Mouse (Mus musculus) MEL (cell line): ENCODE results near the gene Miip. TPM values are rescaled to one million over a fixed set of nuclear protein-coding genes. Genes with fewer than 3 reads are reported as not detected.
A peak's percentile ranks its signal among the peaks of the same experiment; 100 is the strongest.
"Not testable (repeated sequence)": the region's sequence is repeated elsewhere in the genome, so short reads cannot be mapped to it uniquely, and the experiment has no call there.

ENCODE experiments used
- DNase-seq: peaks from one replicate; pipeline ENCODE4 v3.0.0; 2011; ENCODE audit warnings: low read depth, low spot score
- H3K27ac ChIP-seq: 2 replicates; pipeline ENCODE4 v1.5.1; 2012; ENCODE audit warnings: low read depth, mild to moderate bottlenecking, control low read depth, low read length, moderate library complexity; ENCODE audit not compliant: control insufficient read depth
- H3K27me3 ChIP-seq, 2 experiments: fragments of 150-350 bp in 1 of 2; sonication (generic) in 1 of 2; 2 replicates each; pipeline ENCODE4 v1.6.1; 2012; ENCODE audit warnings: low read length in 2 of 2, mild to moderate bottlenecking in 2 of 2, improper control_type of control experiment in 1 of 2, moderate library complexity in 1 of 2; ENCODE audit not compliant: insufficient read depth in 2 of 2, control insufficient read depth in 1 of 2
- H3K36me3 ChIP-seq, 2 experiments: 2 replicates each; pipeline ENCODE4 v1.6.1; 2012 to 2014; ENCODE audit warnings: low read length in 2 of 2, improper control_type of control experiment in 1 of 2, inconsistent platforms in 1 of 2, mild to moderate bottlenecking in 1 of 2; ENCODE audit not compliant: insufficient read depth in 2 of 2, control insufficient read depth in 1 of 2
- H3K4me1 ChIP-seq, 2 experiments: fragments of 150-350 bp in 1 of 2; sonication (generic) in 1 of 2; 2 replicates each; pipeline ENCODE4 v1.6.1; 2012; ENCODE audit warnings: low read length in 2 of 2, improper control_type of control experiment in 1 of 2, mild to moderate bottlenecking in 1 of 2; ENCODE audit not compliant: insufficient read depth in 2 of 2, control insufficient read depth in 1 of 2
- H3K4me3 ChIP-seq, 2 experiments: fragments of 150-350 bp in 1 of 2; sonication (generic) in 1 of 2; 2 replicates each; pipeline ENCODE4 v1.5.1; 2012; ENCODE audit warnings: low read depth in 2 of 2, low read length in 2 of 2, mild to moderate bottlenecking in 2 of 2, moderate library complexity in 2 of 2, control low read depth in 1 of 2, improper control_type of control experiment in 1 of 2; ENCODE audit not compliant: control insufficient read depth in 1 of 2, insufficient read depth in 1 of 2
- H3K79me2 ChIP-seq: 2 replicates; pipeline ENCODE4 v1.6.1; 2012; ENCODE audit warnings: mild to moderate bottlenecking, low read length, moderate library complexity; ENCODE audit not compliant: control insufficient read depth, poor library complexity, insufficient read depth
- H3K9ac ChIP-seq: 2 replicates; pipeline ENCODE4 v1.6.1; 2012; ENCODE audit warnings: low read depth, mild to moderate bottlenecking, control low read depth, low read length, moderate library complexity; ENCODE audit not compliant: control insufficient read depth, poor library complexity, severe bottlenecking
- H3K9me3 ChIP-seq: fragments of 150-350 bp; sonication (generic); replicated peaks from 2 replicates; pipeline ENCODE4 v1.6.1; 2012; ENCODE audit warnings: mild to moderate bottlenecking, low read length, improper control_type of control experiment, moderate library complexity; ENCODE audit not compliant: insufficient read depth
- CHD1 ChIP-seq: IDR thresholded peaks from 2 replicates; pipeline ENCODE4 v1.6.1; 2012; ENCODE audit warnings: low read depth, mild to moderate bottlenecking, inconsistent platforms, low read length, improper control_type of control experiment
- CHD2 ChIP-seq: IDR thresholded peaks from 2 replicates; pipeline ENCODE4 v1.6.1; 2011; ENCODE audit warnings: low read length, improper control_type of control experiment
- CTCF ChIP-seq, 3 experiments: IDR thresholded peaks in 2 of 3; conservative IDR thresholded peaks in 1 of 3; 2 replicates each; pipeline ENCODE4 v1.5.1; 2011 to 2012; ENCODE audit warnings: low read length in 3 of 3, low read depth in 2 of 3, mild to moderate bottlenecking in 2 of 3, improper control_type of control experiment in 1 of 3, inconsistent platforms in 1 of 3, mixed read lengths in 1 of 3, moderate library complexity in 1 of 3; ENCODE audit not compliant: control insufficient read depth in 1 of 3, insufficient read depth in 1 of 3, poor library complexity in 1 of 3, severe bottlenecking in 1 of 3
- ETS1 ChIP-seq: IDR thresholded peaks from 2 replicates; pipeline ENCODE4 v1.6.1; 2012; ENCODE audit warnings: low read depth, mild to moderate bottlenecking, inconsistent platforms, low read length, improper control_type of control experiment, moderate library complexity
- GABPA ChIP-seq: IDR thresholded peaks from 2 replicates; pipeline ENCODE4 v1.6.1; 2012; ENCODE audit warnings: low read depth, mild to moderate bottlenecking, inconsistent platforms, low read length, improper control_type of control experiment, moderate library complexity
- GATA1 ChIP-seq: IDR thresholded peaks from 2 replicates; pipeline ENCODE4 v1.6.1; 2011; ENCODE audit warnings: low read depth, low read length, improper control_type of control experiment
- HCFC1 ChIP-seq: IDR thresholded peaks from 2 replicates; pipeline ENCODE4 v1.6.1; 2012; ENCODE audit warnings: low read depth, mild to moderate bottlenecking, inconsistent platforms, low read length, improper control_type of control experiment, moderate library complexity
- JUND ChIP-seq: IDR thresholded peaks from 2 replicates; pipeline ENCODE4 v1.6.1; 2011; ENCODE audit warnings: low read depth, mild to moderate bottlenecking, improper control_type of control experiment, low read length
- KAT2A ChIP-seq: conservative IDR thresholded peaks from 2 replicates; pipeline ENCODE4 v1.6.1; 2012; ENCODE audit warnings: low read depth, low read length, improper control_type of control experiment, inconsistent platforms
- MAX ChIP-seq: IDR thresholded peaks from 2 replicates; pipeline ENCODE4 v1.6.1; 2011; ENCODE audit warnings: low read length, improper control_type of control experiment
- MAZ ChIP-seq: IDR thresholded peaks from 2 replicates; pipeline ENCODE4 v1.6.1; 2012; ENCODE audit warnings: low read depth, mild to moderate bottlenecking, inconsistent platforms, low read length, improper control_type of control experiment
- MEF2A ChIP-seq: IDR thresholded peaks from 2 replicates; pipeline ENCODE4 v1.6.1; 2014; ENCODE audit warnings: low read depth, mild to moderate bottlenecking, inconsistent platforms, low read length, improper control_type of control experiment; ENCODE audit not compliant: poor library complexity, insufficient replicate concordance, severe bottlenecking; ENCODE audit errors: extremely low read depth
- MXI1 ChIP-seq: IDR thresholded peaks from 2 replicates; pipeline ENCODE4 v1.6.1; 2011; ENCODE audit warnings: mild to moderate bottlenecking, low read depth, low read length, improper control_type of control experiment
- MYB ChIP-seq: IDR thresholded peaks from 2 replicates; pipeline ENCODE4 v1.6.1; 2011; ENCODE audit warnings: mild to moderate bottlenecking, low read depth, low read length, improper control_type of control experiment
- MYC ChIP-seq: IDR thresholded peaks from 2 replicates; pipeline ENCODE4 v1.6.1; 2011; ENCODE audit warnings: low read depth, mild to moderate bottlenecking, low read length, improper control_type of control experiment, moderate library complexity
- NELFE ChIP-seq: IDR thresholded peaks from 2 replicates; pipeline ENCODE4 v1.6.1; 2011; ENCODE audit warnings: low read depth, low read length, improper control_type of control experiment
- NRF1 ChIP-seq: IDR thresholded peaks from 2 replicates; pipeline ENCODE4 v1.6.1; 2014; ENCODE audit warnings: low read depth, mild to moderate bottlenecking, inconsistent platforms, low read length, improper control_type of control experiment, moderate library complexity; ENCODE audit not compliant: poor library complexity, insufficient read depth, severe bottlenecking
- POLR2AphosphoS5 ChIP-seq: IDR thresholded peaks from 2 replicates; pipeline ENCODE4 v1.6.1; 2012; ENCODE audit warnings: low read depth, borderline replicate concordance, mild to moderate bottlenecking, inconsistent platforms, low read length, moderate library complexity, mixed read lengths
- RAD21 ChIP-seq: IDR thresholded peaks from 2 replicates; pipeline ENCODE4 v1.6.1; 2011; ENCODE audit warnings: mild to moderate bottlenecking, low read depth, low read length, improper control_type of control experiment
- RCOR1 ChIP-seq: IDR thresholded peaks from 2 replicates; pipeline ENCODE4 v1.6.1; 2012; ENCODE audit warnings: low read depth, mild to moderate bottlenecking, inconsistent platforms, low read length, improper control_type of control experiment
- SIN3A ChIP-seq: IDR thresholded peaks from 2 replicates; pipeline ENCODE4 v1.6.1; 2012; ENCODE audit warnings: low read length, improper control_type of control experiment, inconsistent platforms
- SMC3 ChIP-seq: IDR thresholded peaks from 2 replicates; pipeline ENCODE4 v1.6.1; 2011; ENCODE audit warnings: low read depth, low read length, improper control_type of control experiment
- TBP ChIP-seq: IDR thresholded peaks from 2 replicates; pipeline ENCODE4 v1.8.0; 2011; ENCODE audit warnings: low read depth, low read length, improper control_type of control experiment
- TCF12 ChIP-seq: IDR thresholded peaks from 2 replicates; pipeline ENCODE4 v1.6.1; 2014; ENCODE audit warnings: low read depth, mild to moderate bottlenecking, inconsistent platforms, low read length, improper control_type of control experiment, moderate library complexity
- UBTF ChIP-seq: IDR thresholded peaks from 2 replicates; pipeline ENCODE4 v1.6.1; 2012; ENCODE audit warnings: low read depth, mild to moderate bottlenecking, inconsistent platforms, low read length, improper control_type of control experiment, moderate library complexity, borderline replicate concordance; ENCODE audit not compliant: insufficient read depth
- USF2 ChIP-seq, 2 experiments: IDR thresholded peaks; 2 replicates each; pipeline ENCODE4 v1.6.1; 2011 to 2012; ENCODE audit warnings: improper control_type of control experiment in 2 of 2, low read length in 2 of 2, borderline replicate concordance in 1 of 2, inconsistent platforms in 1 of 2, low read depth in 1 of 2, mild to moderate bottlenecking in 1 of 2; ENCODE audit not compliant: insufficient read depth in 1 of 2
- ZC3H11A ChIP-seq: IDR thresholded peaks from 2 replicates; pipeline ENCODE4 v1.6.1; 2012; ENCODE audit warnings: low read depth, mild to moderate bottlenecking, inconsistent platforms, low read length, improper control_type of control experiment
- ZKSCAN1 ChIP-seq: IDR thresholded peaks from 2 replicates; pipeline ENCODE4 v1.6.1; 2012; ENCODE audit warnings: low read depth, mild to moderate bottlenecking, inconsistent platforms, low read length, improper control_type of control experiment, moderate library complexity
- ZMIZ1 ChIP-seq: IDR thresholded peaks from 2 replicates; pipeline ENCODE4 v1.6.1; 2012; ENCODE audit warnings: low read depth, mild to moderate bottlenecking, inconsistent platforms, low read length, improper control_type of control experiment, moderate library complexity
- polyA plus RNA-seq, 2 experiments: library from polyadenylated mRNA; stranded (reverse) in 1 of 2; unstranded in 1 of 2; fragments of >175 nt in 1 of 2; fragments of >200 nt in 1 of 2; gene quantifications; 2 replicates each; pipeline versions ENCODE4 v1.2.1 to v1.2.4; 2012; ENCODE audit warnings: low replicate concordance in 2 of 2, low read depth in 1 of 2; ENCODE audit not compliant: insufficient read length in 2 of 2, insufficient read depth in 1 of 2, missing spikeins in 1 of 2
- total RNA-seq: library from RNA; depleted of rRNA; stranded (reverse); fragments of 300-350 nt; gene quantifications from 2 replicates; pipeline ENCODE4 v1.2.3, GENCODE M21; 2012

Gene Miip
- total and polyA plus RNA-seq, 3 experiments, result 19.0 to 31.4 TPM; not detected in 1

GRCm38 (mm10) chr4:147847614-147848583 lies 20.7 kb downstream of the Miip start, which contains the start of gene Zfp933 (continued):
- TF ChIP-seq MEF2A (no peak), CHD2 (peak; percentile 42; the same call in 1 of the 2 replicates), TCF12 (peak; percentile 61), CHD1 (no peak), MXI1 (peak; percentile 97), MYB (no peak), NELFE (peak; percentile 60), ZKSCAN1 (no peak), MYC (peak; percentile 98), HCFC1 (peak; percentile 99), ETS1 (peak; percentile 50; the same call in 1 of the 2 replicates), ZC3H11A (no peak), UBTF (no peak), MAX (peak; percentile 96), POLR2AphosphoS5 (no peak), JUND (no peak), GATA1 (no peak), TBP (peak; percentile 87; the same call in 1 of the 2 replicates), SMC3 (no peak), SIN3A (peak; percentile 99), GABPA (no peak)
- TF ChIP-seq, all 39 proteins: peak for 19

- Histone ChIP-seq H3K36me3 (peaks cover 0 to 2% of the 10 kb centered on the region in 2 experiments; a peak in 1 of 4 replicates), H3K4me3 (no peak overlapping the region), H3K27me3 (no peaks in the 10 kb centered on the region), H3K79me2 (peaks cover 5% of the 10 kb centered on the region), H3K9ac (no peak overlapping the region), H3K4me1 (no peaks in the 10 kb centered on the region), H3K9me3 (no peaks in the 10 kb centered on the region), H3K27ac (no peak overlapping the region)
- TF ChIP-seq NRF1 (no peak), JUND (no peak), KAT2A (no peak), GABPA (no peak), RAD21 (no peak), USF2 (IDR thresholded peaks at IDR 0.05; ENCODE audit: borderline replicate concordance in 1 of 2, insufficient read depth in 1 of 2, low read depth in 1 of 2, low read length in 2 of 2) (no peak), RCOR1 (no peak), ETS1 (no peak), TCF12 (no peak), ZMIZ1 (no peak), CTCF (IDR thresholded peaks at IDR 0.05 in 2 of 3, conservative IDR thresholded peaks at IDR 0.05 in 1 of 3; ENCODE audit: control insufficient read depth in 1 of 3, insufficient read depth in 1 of 3, low read depth in 2 of 3, low read length in 3 of 3, poor library complexity in 1 of 3, severe bottlenecking in 1 of 3) (no peak), GATA1 (no peak), MYB (no peak), MYC (no peak), CHD1 (no peak), SMC3 (no peak), ZC3H11A (no peak), MAZ (no peak)
- no peak for DNase-seq
Observed at GRCm38 (mm10) chr4:147842871-147843270, 25.7 kb downstream of the Miip start.

- H3K4me3 ChIP-seq, H3K27ac ChIP-seq, DNase-seq, H3K9me3 ChIP-seq, H3K4me1 ChIP-seq, H3K27me3 ChIP-seq, H3K9ac ChIP-seq, H3K36me3 ChIP-seq, H3K79me2 ChIP-seq: not testable (repeated sequence)
Observed at GRCm38 (mm10) chr4:147839282-147839681, 29.3 kb downstream of the Miip start.
